Mouse (Mus musculus) B cell, adult 2 months (primary cell): ENCODE data around the gene Tnfaip1.
A peak's percentile ranks its signal among the peaks of the same experiment; 100 is the strongest.
"Not testable (repeated sequence)": the region's sequence is repeated elsewhere in the genome, so short reads cannot be mapped to it uniquely, and the experiment has no call there.

ENCODE experiments used
- DNase-seq, 2 experiments: peaks; one replicate each; pipeline ENCODE4 v3.0.0; 2022

Tnfaip1 gene

GRCm38 (mm10) chr11:78536080-78536689 lies at the start of gene Tnfaip1, which contains the start of gene Ift20:
TSS of gene Tnfaip1 (minus strand) at chr11:78536332.
TSS of gene Ift20 (plus strand) at chr11:78536361.
- peak; percentile 97 to 98 for DNase-seq

GRCm38 (mm10) chr11:78582848-78583247 lies 46.7 kb upstream of the Tnfaip1 start:
- no peak for DNase-seq

DNA sequence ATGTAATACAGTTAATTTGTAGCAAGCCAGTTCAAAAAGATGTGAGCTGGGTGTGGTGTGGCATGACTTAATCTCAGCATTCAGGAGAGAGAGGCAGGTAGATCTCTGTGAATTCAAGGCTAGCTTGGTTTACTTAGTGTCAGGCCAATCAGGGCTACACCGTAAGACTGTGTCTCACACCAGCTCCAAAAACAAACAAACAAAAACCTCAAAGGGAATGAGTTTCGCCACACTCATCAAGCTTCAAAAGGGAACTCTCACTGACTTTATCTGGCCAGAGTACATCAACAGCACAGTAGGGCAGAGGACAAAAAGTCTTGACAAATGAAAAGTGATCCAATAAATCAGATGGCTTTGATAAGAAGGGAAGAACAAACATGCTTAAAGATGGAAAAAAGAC lies 38.8 kb upstream of the Tnfaip1 start:
- DNase-seq, result no peak

GRCm38 (mm10) chr11:78574536-78574935 lies 38.4 kb upstream of the Tnfaip1 start:
- DNase-seq, result no peak

GRCm38 (mm10) chr11:78574031-78574430 lies 37.9 kb upstream of the Tnfaip1 start:
- not testable (repeated sequence) for DNase-seq

DNA sequence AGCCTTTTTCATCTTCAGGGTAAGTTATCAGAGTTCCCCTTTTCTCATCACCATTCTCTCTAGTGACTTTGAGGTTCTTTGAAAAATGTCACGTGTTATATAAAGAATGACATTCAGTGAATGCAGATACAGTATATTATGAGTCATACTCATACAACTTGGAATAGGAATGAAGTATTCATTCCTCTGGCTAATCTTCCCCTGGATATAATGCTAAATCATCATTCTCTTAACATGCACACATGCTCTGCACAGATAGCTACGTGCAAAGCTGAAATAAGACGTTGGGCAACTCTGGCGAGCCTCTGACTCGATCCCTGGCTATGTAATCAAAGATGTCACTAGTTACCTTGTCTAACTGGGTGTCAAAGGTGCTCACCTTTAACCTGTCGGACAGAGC lies 35.7 kb upstream of the Tnfaip1 start:
- DNase-seq, result no peak

- no peak for DNase-seq
Measured at GRCm38 (mm10) chr11:78571441-78571840, 35.3 kb upstream of the Tnfaip1 start.

DNA sequence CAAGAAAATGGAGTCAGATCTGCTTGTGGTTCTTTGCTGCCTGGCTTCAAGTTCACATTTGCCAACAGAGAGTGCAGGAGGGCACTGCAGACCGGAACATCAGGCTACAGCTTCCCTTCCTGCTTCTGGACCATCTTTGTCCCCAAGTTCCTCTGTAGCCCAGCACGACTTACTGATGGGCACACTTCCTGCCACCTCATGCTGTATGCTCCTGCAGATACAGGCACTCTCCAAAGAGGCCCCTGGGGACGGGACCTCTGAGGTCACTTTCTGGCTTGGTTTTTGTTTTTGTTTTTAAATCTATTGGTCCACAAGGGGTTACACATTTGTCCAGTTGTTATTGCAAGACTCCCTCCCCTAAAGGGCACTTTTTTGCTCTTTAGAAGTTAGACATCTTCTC lies 33.7 kb upstream of the Tnfaip1 start:
- no peak for DNase-seq

GRCm38 (mm10) chr11:78568827-78569226 lies 32.7 kb upstream of the Tnfaip1 start:
- no peak for DNase-seq

DNA sequence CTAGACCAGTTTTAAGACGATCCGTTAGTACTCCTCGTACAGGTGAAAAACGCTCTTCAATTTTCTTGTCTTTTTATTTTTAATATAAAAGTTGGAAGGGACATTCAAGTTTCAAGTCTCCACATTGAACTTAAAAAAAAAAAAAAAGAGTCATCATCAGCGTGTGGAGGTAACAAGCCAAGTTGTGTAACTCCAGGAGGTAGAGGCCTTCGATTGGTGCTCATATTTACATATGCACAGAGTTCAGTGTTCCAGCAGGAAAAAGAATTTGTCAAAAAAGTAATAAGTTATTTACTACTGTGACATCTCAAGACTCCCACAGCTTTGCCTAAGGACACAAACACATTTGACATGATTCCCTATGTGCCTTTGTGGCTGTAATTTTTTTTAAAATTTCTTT lies 31.5 kb upstream of the Tnfaip1 start:
- no peak for DNase-seq

DNA sequence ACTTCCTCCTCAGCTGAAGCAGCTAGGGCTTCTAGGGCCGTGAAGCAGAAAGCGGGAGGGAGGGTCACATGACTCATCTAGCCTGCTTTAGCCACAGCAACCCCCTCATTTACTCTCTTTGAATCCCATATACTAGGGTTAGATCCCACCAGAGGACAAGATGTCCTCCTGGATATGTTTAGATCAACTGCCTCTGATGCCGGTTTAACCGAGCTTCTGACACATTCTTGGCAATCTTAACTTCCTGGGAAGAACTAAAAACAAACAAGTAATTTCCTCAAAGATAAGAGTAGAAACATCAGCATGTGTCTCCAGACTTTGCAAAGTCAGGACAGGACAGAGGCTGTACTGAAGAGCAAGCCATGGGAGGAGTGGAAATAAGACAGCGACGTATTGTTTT lies 30.6 kb upstream of the Tnfaip1 start:
- DNase-seq, result no peak

GRCm38 (mm10) chr11:78560447-78560846 lies 24.3 kb upstream of the Tnfaip1 start:
- DNase-seq, result peak; percentile 60 to 66

- no peak for DNase-seq
Measured at GRCm38 (mm10) chr11:78557241-78557640, 21.1 kb upstream of the Tnfaip1 start.

GRCm38 (mm10) chr11:78556070-78556469 lies 19.9 kb upstream of the Tnfaip1 start:
- DNase-seq, result no peak

- no peak for DNase-seq
Measured at GRCm38 (mm10) chr11:78555623-78556022, 19.5 kb upstream of the Tnfaip1 start.

DNA sequence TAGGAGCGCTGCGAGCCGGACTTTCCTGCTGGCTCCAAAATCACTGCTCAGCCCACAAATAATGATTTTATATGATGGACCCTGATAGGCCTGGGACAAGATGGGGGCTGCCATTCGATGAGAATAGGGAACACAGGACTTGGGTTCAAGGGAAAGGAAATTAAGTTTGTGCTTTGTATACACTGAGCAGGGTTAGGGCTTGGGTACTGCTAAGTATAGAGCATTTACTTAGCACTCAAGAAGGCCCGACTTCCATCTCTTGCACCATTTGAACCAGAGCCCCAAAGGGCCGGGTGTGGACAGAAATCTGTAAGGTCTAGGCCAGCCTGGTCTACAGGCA lies 14.9 kb upstream of the Tnfaip1 start:
- no peak for DNase-seq

- peak; percentile 94 to 95 for DNase-seq
Measured at GRCm38 (mm10) chr11:78550168-78551058, 14.3 kb upstream of the Tnfaip1 start, which contains the start of gene Tmem97. TSS of gene Tmem97 (minus strand) at chr11:78550777.

DNA sequence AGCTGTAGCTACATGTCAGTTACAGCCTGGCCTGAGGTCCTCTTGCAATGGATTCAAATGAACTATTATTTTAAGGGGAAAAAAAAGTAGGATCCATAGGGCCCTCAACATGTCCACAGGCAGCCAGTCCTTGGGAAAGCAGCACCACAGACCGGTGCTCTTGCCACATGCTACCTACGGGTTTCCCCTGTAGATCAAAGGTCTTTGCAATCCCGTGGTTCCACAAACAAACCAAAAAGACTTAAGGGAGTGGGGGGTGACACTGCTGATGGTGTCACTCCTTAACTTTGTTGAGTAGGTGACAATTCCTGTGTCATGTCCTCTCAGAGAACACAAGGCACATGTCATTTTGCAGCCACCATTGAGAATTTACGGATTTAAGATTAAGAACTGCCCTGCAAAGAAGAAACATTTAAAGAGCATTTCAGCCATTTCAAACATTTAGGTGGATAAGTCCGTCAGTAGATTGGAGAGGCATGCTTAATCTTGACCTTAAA lies 13.4 kb upstream of the Tnfaip1 start:
- no peak for DNase-seq

- DNase-seq, result no peak
Measured at GRCm38 (mm10) chr11:78547718-78548460, 11.8 kb upstream of the Tnfaip1 start.

DNA sequence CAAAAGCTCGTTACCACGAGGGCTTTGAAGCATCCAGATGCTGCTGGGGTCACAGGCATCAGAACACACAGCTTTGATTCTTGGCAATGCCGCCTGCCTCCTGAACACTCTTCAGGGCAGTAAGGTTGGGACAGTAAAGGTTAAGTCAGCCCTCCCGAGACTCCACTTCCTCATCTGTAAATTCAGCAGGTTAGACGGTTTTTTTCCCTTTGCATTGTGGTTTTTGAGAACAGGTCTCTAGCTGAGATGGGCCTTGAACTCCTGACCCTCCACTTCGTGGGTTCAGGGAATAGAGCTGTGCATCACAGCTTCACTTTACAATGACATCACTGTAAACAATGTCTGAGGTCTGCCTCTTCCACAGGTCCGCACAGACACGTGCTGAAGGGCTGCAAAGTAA lies 9.0 kb upstream of the Tnfaip1 start:
- DNase-seq, result no peak

GRCm38 (mm10) chr11:78544449-78545111 lies 8.4 kb upstream of the Tnfaip1 start:
- no peak for DNase-seq

DNA sequence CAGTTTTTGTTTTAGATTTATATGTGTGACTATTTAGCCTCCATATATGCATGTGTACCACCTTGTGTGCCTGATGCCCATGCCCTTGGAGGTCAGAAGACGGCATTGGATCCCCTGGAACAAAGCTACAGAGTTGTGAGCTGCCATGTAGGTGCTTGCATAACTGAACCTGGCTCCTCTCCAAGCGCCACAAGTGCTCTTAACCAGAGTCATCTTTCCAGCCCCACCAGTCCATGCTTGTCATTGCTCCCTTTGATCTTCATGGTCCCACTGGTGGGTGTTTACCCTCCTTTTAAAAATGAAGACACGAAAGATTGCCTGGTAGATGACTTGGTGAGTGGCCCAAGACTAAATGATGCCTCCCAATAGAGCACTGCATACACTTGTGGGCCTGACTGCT lies 4.2 kb upstream of the Tnfaip1 start:
- DNase-seq, result no peak

- no peak for DNase-seq
Measured at GRCm38 (mm10) chr11:78536690-78537084, 555 bp upstream of the Tnfaip1 start.
